Mouse (Mus musculus): Measurements from ENCODE around the gene Gramd1a. TPM values are rescaled to one million over a fixed set of nuclear protein-coding genes. Genes with fewer than 3 reads are reported as not detected.

The Gramd1a gene
- polyA plus RNA-seq, 1 experiment from 2014 or later, result 171 TPM

GRCm38 (mm10) chr7:31126851-31127724 lies 28.6 kb downstream of the Gramd1a start, which contains the start of gene Scn1b:
Gene Scn1b, minus strand, starts transcription at chr7:31127003.
- peak; percentile 50 for ATAC-seq

GRCm38 (mm10) chr7:31126211-31126751 lies 29.4 kb downstream of the Gramd1a start:
- Histone ChIP-seq H3K27me3 (peaks cover 45% of the 10 kb centered on the region), H3K9me3 (replicated peaks) (no peaks in the 10 kb centered on the region), H3K4me3 (peak overlapping the region; percentile 51), H3K27ac (no peak overlapping the region), H3K4me1 (peaks cover 16% of the 10 kb centered on the region), H3K4me2 (peak overlapping the region; percentile 88), H3K36me3 (ENCODE audit: poor library complexity, severe bottlenecking) (peaks cover 34% of the 10 kb centered on the region), H3K9ac (peak overlapping the region; percentile 63)
- WGBS, result 2% methylated on average over 42 of the region's 53 CpGs
- ATAC-seq, result no peak

More at GRCm38 (mm10) chr7:31126851-31127724, 28.6 kb downstream of the Gramd1a start, which contains the start of gene Scn1b:
- Histone ChIP-seq H3K9me3 (replicated peaks) (no peaks in the 10 kb centered on the region), H3K27me3 (peaks cover 45% of the 10 kb centered on the region), H3K36me3 (ENCODE audit: poor library complexity, severe bottlenecking) (peaks cover 42% of the 10 kb centered on the region), H3K4me3 (peak within 1 kb of the TSS; percentile 51), H3K9ac (peak within 1 kb of the TSS; percentile 63), H3K27ac (no peak within 1 kb of the TSS), H3K4me1 (peaks cover 16% of the 10 kb centered on the region), H3K4me2 (peak within 1 kb of the TSS; percentile 88)
- WGBS, result 2% methylated on average over 29 of the region's 60 CpGs

- Histone ChIP-seq H3K4me3 (no peak overlapping the region), H3K27me3 (peaks cover 45% of the 10 kb centered on the region), H3K27ac (no peak overlapping the region), H3K4me2 (no peak overlapping the region), H3K4me1 (peaks cover 16% of the 10 kb centered on the region), H3K9me3 (replicated peaks) (no peaks in the 10 kb centered on the region), H3K36me3 (ENCODE audit: poor library complexity, severe bottlenecking) (peaks cover 22% of the 10 kb centered on the region), H3K9ac (no peak overlapping the region)
- no peak for ATAC-seq
- 87% methylated on average over 13 of the region's 13 CpGs for WGBS
Observed at GRCm38 (mm10) chr7:31125116-31125515, 30.6 kb downstream of the Gramd1a start.

GRCm38 (mm10) chr7:31124381-31124780 lies 31.3 kb downstream of the Gramd1a start:
- Histone ChIP-seq H3K4me1 (peaks cover 16% of the 10 kb centered on the region), H3K9me3 (replicated peaks) (no peaks in the 10 kb centered on the region), H3K27me3 (peaks cover 45% of the 10 kb centered on the region), H3K4me2 (no peak overlapping the region), H3K4me3 (no peak overlapping the region), H3K27ac (no peak overlapping the region), H3K9ac (no peak overlapping the region), H3K36me3 (ENCODE audit: poor library complexity, severe bottlenecking) (peaks cover 15% of the 10 kb centered on the region)
- 92% methylated on average over 5 of the region's 5 CpGs for WGBS
- ATAC-seq, result no peak

- no peak overlapping the region for H3K4me3 ChIP-seq
- WGBS, result 84% methylated on average over 3 of the region's 3 CpGs
- H3K9me3 ChIP-seq (replicated peaks), result no peaks in the 10 kb centered on the region
- H3K9ac ChIP-seq, result no peak overlapping the region
- H3K27ac ChIP-seq, result no peak overlapping the region
- no peak for ATAC-seq
- peaks cover 8% of the 10 kb centered on the region for H3K36me3 ChIP-seq (ENCODE audit: poor library complexity, severe bottlenecking)
- H3K4me2 ChIP-seq, result no peak overlapping the region
- H3K27me3 ChIP-seq, result peaks cover 44% of the 10 kb centered on the region
- peaks cover 16% of the 10 kb centered on the region for H3K4me1 ChIP-seq
Observed at GRCm38 (mm10) chr7:31123697-31124096, 32.0 kb downstream of the Gramd1a start.

- H3K27me3 ChIP-seq, result peaks cover 36% of the 10 kb centered on the region
- H3K36me3 ChIP-seq (ENCODE audit: poor library complexity, severe bottlenecking), result peaks cover under 1% of the 10 kb centered on the region; the same call in 1 of the 2 replicates
- H3K9ac ChIP-seq, result no peak overlapping the region
- ATAC-seq, result no peak
- no peaks in the 10 kb centered on the region for H3K9me3 ChIP-seq (replicated peaks)
- 90% methylated on average over 16 of the region's 16 CpGs for WGBS
- H3K4me1 ChIP-seq, result peaks cover 16% of the 10 kb centered on the region
- H3K27ac ChIP-seq, result no peak overlapping the region
- H3K4me3 ChIP-seq, result no peak overlapping the region
- H3K4me2 ChIP-seq, result no peak overlapping the region
Observed at GRCm38 (mm10) chr7:31122641-31123631, 32.8 kb downstream of the Gramd1a start.

- Histone ChIP-seq H3K9me3 (replicated peaks) (no peaks in the 10 kb centered on the region), H3K36me3 (ENCODE audit: poor library complexity, severe bottlenecking) (no peaks in the 10 kb centered on the region), H3K27ac (no peak overlapping the region), H3K27me3 (peaks cover 3% of the 10 kb centered on the region), H3K9ac (no peak overlapping the region), H3K4me3 (no peak overlapping the region), H3K4me1 (no peaks in the 10 kb centered on the region), H3K4me2 (no peak overlapping the region)
- 90% methylated on average over 5 of the region's 5 CpGs for WGBS
- ATAC-seq, result no peak
Observed at GRCm38 (mm10) chr7:31119556-31119955, 36.1 kb downstream of the Gramd1a start.

- no peaks in the 10 kb centered on the region for H3K36me3 ChIP-seq (ENCODE audit: poor library complexity, severe bottlenecking)
- no peak overlapping the region for H3K4me3 ChIP-seq
- no peaks in the 10 kb centered on the region for H3K9me3 ChIP-seq (replicated peaks)
- WGBS, result 76% methylated on average over 7 of the region's 7 CpGs
- no peak for ATAC-seq
- no peak overlapping the region for H3K27ac ChIP-seq
- no peak overlapping the region for H3K4me2 ChIP-seq
- H3K27me3 ChIP-seq, result no peaks in the 10 kb centered on the region; the same call in 1 of the 2 replicates
- no peak overlapping the region for H3K9ac ChIP-seq
- H3K4me1 ChIP-seq, result no peaks in the 10 kb centered on the region
Observed at GRCm38 (mm10) chr7:31118486-31118885, 37.2 kb downstream of the Gramd1a start.

- H3K27me3 ChIP-seq, result no peaks in the 10 kb centered on the region; the same call in 1 of the 2 replicates
- H3K36me3 ChIP-seq (ENCODE audit: poor library complexity, severe bottlenecking), result no peaks in the 10 kb centered on the region
- no peak overlapping the region for H3K27ac ChIP-seq
- ATAC-seq, result no peak
- no peak overlapping the region for H3K4me2 ChIP-seq
- H3K4me3 ChIP-seq, result no peak overlapping the region
- no peaks in the 10 kb centered on the region for H3K9me3 ChIP-seq (replicated peaks)
- WGBS, result 88% methylated on average over 11 of the region's 11 CpGs
- H3K4me1 ChIP-seq, result no peaks in the 10 kb centered on the region
- no peak overlapping the region for H3K9ac ChIP-seq
Observed at GRCm38 (mm10) chr7:31117465-31117864, 38.2 kb downstream of the Gramd1a start.

- Histone ChIP-seq H3K9me3 (replicated peaks) (no peaks in the 10 kb centered on the region), H3K4me3 (no peak overlapping the region), H3K4me2 (no peak overlapping the region), H3K4me1 (no peaks in the 10 kb centered on the region), H3K9ac (no peak overlapping the region), H3K27ac (no peak overlapping the region), H3K36me3 (ENCODE audit: poor library complexity, severe bottlenecking) (no peaks in the 10 kb centered on the region), H3K27me3 (no peaks in the 10 kb centered on the region; the same call in 1 of the 2 replicates)
- ATAC-seq, result no peak
- 38% methylated on average over 13 of the region's 16 CpGs for WGBS
Observed at GRCm38 (mm10) chr7:31116721-31117145, 39.0 kb downstream of the Gramd1a start.

GRCm38 (mm10) chr7:31115587-31116043 lies 40.1 kb downstream of the Gramd1a start:
- no peak overlapping the region for H3K27ac ChIP-seq
- H3K9me3 ChIP-seq (replicated peaks), result no peaks in the 10 kb centered on the region
- no peak overlapping the region for H3K4me3 ChIP-seq
- no peaks in the 10 kb centered on the region for H3K4me1 ChIP-seq
- no peak overlapping the region for H3K9ac ChIP-seq
- 29% methylated on average over 17 of the region's 17 CpGs for WGBS
- H3K27me3 ChIP-seq, result no peaks in the 10 kb centered on the region; the same call in 1 of the 2 replicates
- no peak for ATAC-seq
- H3K4me2 ChIP-seq, result no peak overlapping the region
- H3K36me3 ChIP-seq (ENCODE audit: poor library complexity, severe bottlenecking), result no peaks in the 10 kb centered on the region

All from forebrain, embryonic 13.5 days (tissue).